ENCODE assay signal across 1 mouse cellular context in genomic region chrX:166535138-166535537, GRCm38 (mm10).
A peak's percentile ranks its signal among the peaks of the same experiment; 100 is the strongest.
TF ChIP-seq lines count a peak whose summit lies in the region.

No protein-coding gene starts in this region.

TF ChIP-seq in MEL, 35 proteins besides CTCF, POLR2A, EP300 and RAD21:
- TF ChIP-seq TCF12 (IDR thresholded peaks at IDR 0.05; ENCODE audit: low read depth, low read length), result 0 out of 2 replicates have a peak, but pooled peaks have one; percentile 21
- peak; percentile 47; the same call in 1 of the 2 replicates for TF ChIP-seq MAZ (IDR thresholded peaks at IDR 0.05; ENCODE audit: low read depth, low read length)
- TF ChIP-seq SIN3A (IDR thresholded peaks at IDR 0.05; ENCODE audit: low read length), result peak; percentile 75; the same call in 1 of the 2 replicates
- TF ChIP-seq GABPA (IDR thresholded peaks at IDR 0.05; ENCODE audit: low read depth, low read length), result no peak
- 0 out of 2 replicates have a peak, but pooled peaks have one; percentile 72 for TF ChIP-seq MXI1 (IDR thresholded peaks at IDR 0.05; ENCODE audit: low read depth, low read length)
- no peak for TF ChIP-seq POLR2AphosphoS5 (IDR thresholded peaks at IDR 0.05; ENCODE audit: borderline replicate concordance, low read depth, low read length)
- peak; percentile 53; the same call in 1 of the 2 replicates for TF ChIP-seq TBP (IDR thresholded peaks at IDR 0.05; ENCODE audit: low read depth, low read length)
- no peak for TF ChIP-seq TAL1 (IDR thresholded peaks at IDR 0.05; ENCODE audit: low read length)
- TF ChIP-seq MYB (IDR thresholded peaks at IDR 0.05; ENCODE audit: low read depth, low read length), result no peak
- no peak for TF ChIP-seq MAFK (IDR thresholded peaks at IDR 0.05; ENCODE audit: borderline replicate concordance, low read depth, low read length)
- peak in 1 of 2 experiments; percentile 61; a peak in 1 of 4 replicates for TF ChIP-seq USF2 (IDR thresholded peaks at IDR 0.05; ENCODE audit: borderline replicate concordance in 1 of 2, insufficient read depth in 1 of 2, low read depth in 1 of 2, low read length in 2 of 2)
- no peak for TF ChIP-seq CHD2 (IDR thresholded peaks at IDR 0.05; ENCODE audit: low read length)
- TF ChIP-seq ZC3H11A (IDR thresholded peaks at IDR 0.05; ENCODE audit: low read depth, low read length), result no peak
- TF ChIP-seq NRF1 (IDR thresholded peaks at IDR 0.05; ENCODE audit: insufficient read depth, low read depth, low read length, poor library complexity, severe bottlenecking), result no peak
- TF ChIP-seq GATA1 (IDR thresholded peaks at IDR 0.05; ENCODE audit: low read depth, low read length), result peak; percentile 77
- TF ChIP-seq ETS1 (IDR thresholded peaks at IDR 0.05; ENCODE audit: low read depth, low read length), result peak; percentile 71
- TF ChIP-seq CHD1 (IDR thresholded peaks at IDR 0.05; ENCODE audit: low read depth, low read length), result no peak
- TF ChIP-seq JUND (IDR thresholded peaks at IDR 0.05; ENCODE audit: low read depth, low read length), result peak; percentile 63; the same call in 1 of the 2 replicates
- no peak; the same call in 1 of the 2 replicates for TF ChIP-seq POLR2AphosphoS2 (IDR thresholded peaks at IDR 0.05; ENCODE audit: low read length)
- TF ChIP-seq ZKSCAN1 (IDR thresholded peaks at IDR 0.05; ENCODE audit: low read depth, low read length), result no peak
- no peak for TF ChIP-seq BHLHE40 (IDR thresholded peaks at IDR 0.05; ENCODE audit: borderline replicate concordance, low read depth, low read length)
- peak; percentile 77 for TF ChIP-seq MAX (IDR thresholded peaks at IDR 0.05; ENCODE audit: low read length)
- TF ChIP-seq ELF1 (IDR thresholded peaks at IDR 0.05; ENCODE audit: low read depth, low read length), result peak; percentile 28; the same call in 1 of the 2 replicates
- no peak; the same call in 1 of the 2 replicates for TF ChIP-seq SMC3 (IDR thresholded peaks at IDR 0.05; ENCODE audit: low read depth, low read length)
- peak; percentile 58; the same call in 1 of the 2 replicates for TF ChIP-seq ZMIZ1 (IDR thresholded peaks at IDR 0.05; ENCODE audit: low read depth, low read length)
- TF ChIP-seq E2F4 (IDR thresholded peaks at IDR 0.05; ENCODE audit: borderline replicate concordance, low read depth, low read length), result 0 out of 2 replicates have a peak, but pooled peaks have one; percentile 38
- TF ChIP-seq MEF2A (IDR thresholded peaks at IDR 0.05; ENCODE audit: extremely low read depth, insufficient replicate concordance, low read depth, low read length, poor library complexity, severe bottlenecking), result no peak
- no peak for TF ChIP-seq UBTF (IDR thresholded peaks at IDR 0.05; ENCODE audit: borderline replicate concordance, insufficient read depth, low read depth, low read length)
- TF ChIP-seq USF1 (IDR thresholded peaks at IDR 0.05; ENCODE audit: low read depth, low read length), result peak; percentile 92
- TF ChIP-seq NELFE (IDR thresholded peaks at IDR 0.05; ENCODE audit: low read depth, low read length), result peak; percentile 64
- TF ChIP-seq KAT2A (conservative IDR thresholded peaks at IDR 0.05; ENCODE audit: low read depth, low read length), result no peak
- TF ChIP-seq MYC (IDR thresholded peaks at IDR 0.05; ENCODE audit: low read depth, low read length), result peak; percentile 72; the same call in 1 of the 2 replicates
- peak; percentile 71 for TF ChIP-seq HCFC1 (IDR thresholded peaks at IDR 0.05; ENCODE audit: low read depth, low read length)
- no peak for TF ChIP-seq RCOR1 (IDR thresholded peaks at IDR 0.05; ENCODE audit: low read depth, low read length)
- TF ChIP-seq ZNF384 (IDR thresholded peaks at IDR 0.05; ENCODE audit: low read depth, low read length), result no peak
TF ChIP-seq in MEL: peak in this region for 17.
